ENCODE assay signal across 14 mouse cellular contexts in genomic region chr15:99714206-99714605, GRCm38 (mm10). TPM values are rescaled to one million over a fixed set of nuclear protein-coding genes. Genes with fewer than 3 reads are reported as not detected.
DNase-seq lines count a peak whose midpoint lies in the region; ATAC-seq and TF ChIP-seq lines count a peak whose summit lies in the region.
"Had no signal": no experiment of that assay in that cellular context is flagged by ENCODE, and none has a peak within 500 bp of the region (broad histone marks: within the 10 kb centered on the region; RNA-seq: fewer than 3 reads in every experiment).

No protein-coding gene starts in this region.

- H3K4me2 ChIP-seq in midbrain, embryonic 15.5 days, result no peak overlapping the region
- H3K4me2 ChIP-seq: embryonic facial prominence, embryonic 13.5 days had no signal

- H3K9me3 ChIP-seq in midbrain, embryonic 15.5 days, result no peaks in the 10 kb centered on the region
- H3K9me3 ChIP-seq: embryonic facial prominence, embryonic 13.5 days; megakaryocyte, embryonic 14.5 days had no signal

- peaks cover 37% of the 10 kb centered on the region for H3K36me3 ChIP-seq in midbrain, embryonic 15.5 days (replicated peaks)

- TF ChIP-seq CTCF in layer of hippocampus, adult 2 months (conservative IDR thresholded peaks at IDR 0.05), result no peak

- peak overlapping the region; percentile 99 for H3K27ac ChIP-seq in layer of hippocampus, adult 2 months
- H3K27ac ChIP-seq in midbrain, embryonic 15.5 days, result peak overlapping the region; percentile 67
- H3K27ac ChIP-seq: embryonic facial prominence, embryonic 13.5 days; gastrocnemius, adult 2 months had no signal

- H3K4me1 ChIP-seq in midbrain, embryonic 15.5 days, result peaks cover 12% of the 10 kb centered on the region

- no peak; the same call in 1 of the 2 replicates for ATAC-seq in midbrain, embryonic 15.5 days (replicated peaks)
- ATAC-seq: Patski had no signal

- H3K27me3 ChIP-seq in midbrain, embryonic 15.5 days (replicated peaks), result no peaks in the 10 kb centered on the region
- H3K27me3 ChIP-seq: embryonic facial prominence, embryonic 13.5 days; Patski had no signal

- WGBS in midbrain, embryonic 15.5 days, result 72% methylated on average over 4 of the region's 4 CpGs

- no peak overlapping the region for H3K4me3 ChIP-seq in layer of hippocampus, adult 2 months
- H3K4me3 ChIP-seq in midbrain, embryonic 15.5 days, result no peak overlapping the region
- H3K4me3 ChIP-seq: embryonic facial prominence, embryonic 13.5 days; gastrocnemius, adult 2 months; megakaryocyte, embryonic 14.5 days had no signal

- peak; percentile 62 for DNase-seq in cerebellum, adult 9-10 months
- DNase-seq in cerebellum, adult 18-20 months, result no peak
- DNase-seq in layer of hippocampus, adult 2 months (ENCODE audit: low spot score in 2 of 2), result peak in 1 of 2 experiments; percentile 9
- DNase-seq in layer of hippocampus, postnatal 25 days (ENCODE audit: extremely low spot score in 1 of 2, low spot score in 1 of 2), result no peak
- DNase-seq in adrenal gland, postnatal 36 days, result peak; percentile 78 to 83
- DNase-seq in gastrocnemius, adult 8-10 months (ENCODE audit: low spot score in 2 of 2), result no peak
- DNase-seq in urinary bladder, postnatal 25 days (ENCODE audit: low spot score), result no peak

- H3K9ac ChIP-seq in midbrain, embryonic 15.5 days, result no peak overlapping the region
- H3K9ac ChIP-seq: embryonic facial prominence, embryonic 13.5 days had no signal

RNA-seq across cellular contexts. Expression of gene Gpd1, which starts 3.1 kb away (rescaled TPM):
- 100 to 1,000 TPM; 142 to 148 TPM for total RNA-seq in layer of hippocampus, adult 2 months (2021)
- total RNA-seq in layer of hippocampus, postnatal 25 days (2021), result 100 to 1,000 TPM; 128 to 145 TPM
- total RNA-seq in adrenal gland, postnatal 36 days (2021), result 1,000 to 10,000 TPM in 1 of 2 experiments, 100 to 1,000 TPM in 1; 945 to 1,041 TPM
- polyA plus RNA-seq in midbrain, embryonic 15.5 days (2015; fragmentation: Nextera tagmentation; extraction: Ambion mirVana), result 1.5 and 1.8 TPM in 2 replicates
- 100 to 1,000 TPM; 446 to 550 (median 458) TPM for total RNA-seq in gastrocnemius, adult 8-10 months (2022)

RNA-seq across cellular contexts. Expression of gene Gm17349, which starts 8.9 kb away (rescaled TPM):
- total RNA-seq in layer of hippocampus, adult 2 months (2021), result 1 to 10 TPM; 3.9 to 7.1 TPM
- 1 to 10 TPM; 5.3 to 9.0 TPM for total RNA-seq in layer of hippocampus, postnatal 25 days (2021)
- total RNA-seq in adrenal gland, postnatal 36 days (2021), result 10 to 100 TPM; 19.6 to 24.6 TPM
- polyA plus RNA-seq in midbrain, embryonic 15.5 days (2015; fragmentation: Nextera tagmentation; extraction: Ambion mirVana), result not detected in 2 replicates
- total RNA-seq in gastrocnemius, adult 8-10 months (2022), result 1 to 10 TPM in 1 of 4 experiments, not detected in 3; 1.3 TPM
- polyA plus RNA-seq: embryonic facial prominence, embryonic 13.5 days; liver, embryonic 16.5 days; Patski; stomach, embryonic 14.5 days had no signal

RNA-seq across cellular contexts. Expression of gene Cox14, which starts 11.2 kb away (rescaled TPM):
- total RNA-seq in layer of hippocampus, adult 2 months (2021), result 100 to 1,000 TPM; 113 to 125 TPM
- total RNA-seq in layer of hippocampus, postnatal 25 days (2021), result 100 to 1,000 TPM; 124 to 135 TPM
- 100 to 1,000 TPM; 227 to 257 TPM for total RNA-seq in adrenal gland, postnatal 36 days (2021)
- 150 and 157 TPM in 2 replicates for polyA plus RNA-seq in midbrain, embryonic 15.5 days (2015; fragmentation: Nextera tagmentation; extraction: Ambion mirVana)
- 100 to 1,000 TPM; 154 to 172 (median 162) TPM for total RNA-seq in gastrocnemius, adult 8-10 months (2022)

RNA-seq across cellular contexts. Expression of gene Smarcd1, which starts 12.3 kb away (rescaled TPM):
- total RNA-seq in layer of hippocampus, adult 2 months (2021), result 100 to 1,000 TPM; 118 to 123 TPM
- total RNA-seq in layer of hippocampus, postnatal 25 days (2021), result 100 to 1,000 TPM; 101 to 117 TPM
- total RNA-seq in adrenal gland, postnatal 36 days (2021), result 10 to 100 TPM; 40.8 to 51.2 TPM
- 114 and 119 TPM in 2 replicates for polyA plus RNA-seq in midbrain, embryonic 15.5 days (2015; fragmentation: Nextera tagmentation; extraction: Ambion mirVana)
- total RNA-seq in gastrocnemius, adult 8-10 months (2022), result 1 to 10 TPM; 4.8 to 9.4 (median 7.2) TPM

RNA-seq across cellular contexts. Expression of gene Asic1, which starts 44.0 kb away (rescaled TPM):
- total RNA-seq in layer of hippocampus, adult 2 months (2021), result 10 to 100 TPM; 33.9 to 37.3 TPM
- 10 to 100 TPM; 29.6 to 32.0 TPM for total RNA-seq in layer of hippocampus, postnatal 25 days (2021)
- under 1 TPM; 0.53 to 0.56 TPM for total RNA-seq in adrenal gland, postnatal 36 days (2021)
- polyA plus RNA-seq in midbrain, embryonic 15.5 days (2015; fragmentation: Nextera tagmentation; extraction: Ambion mirVana), result 64.0 and 65.9 TPM in 2 replicates
- total RNA-seq in gastrocnemius, adult 8-10 months (2022), result not detected

Comparison
In these comparisons a context has a peak if more than half of its experiments do, and no peak if none do; other contexts are left out.
1. DNase-seq: peak in cerebellum, adult 9-10 months (single experiment) and adrenal gland, postnatal 36 days (2 of 2); none in cerebellum, adult 18-20 months (0 of 2), layer of hippocampus, postnatal 25 days (0 of 2), gastrocnemius, adult 8-10 months (0 of 2) and urinary bladder, postnatal 25 days (single experiment).